In the genomic region with DNA sequence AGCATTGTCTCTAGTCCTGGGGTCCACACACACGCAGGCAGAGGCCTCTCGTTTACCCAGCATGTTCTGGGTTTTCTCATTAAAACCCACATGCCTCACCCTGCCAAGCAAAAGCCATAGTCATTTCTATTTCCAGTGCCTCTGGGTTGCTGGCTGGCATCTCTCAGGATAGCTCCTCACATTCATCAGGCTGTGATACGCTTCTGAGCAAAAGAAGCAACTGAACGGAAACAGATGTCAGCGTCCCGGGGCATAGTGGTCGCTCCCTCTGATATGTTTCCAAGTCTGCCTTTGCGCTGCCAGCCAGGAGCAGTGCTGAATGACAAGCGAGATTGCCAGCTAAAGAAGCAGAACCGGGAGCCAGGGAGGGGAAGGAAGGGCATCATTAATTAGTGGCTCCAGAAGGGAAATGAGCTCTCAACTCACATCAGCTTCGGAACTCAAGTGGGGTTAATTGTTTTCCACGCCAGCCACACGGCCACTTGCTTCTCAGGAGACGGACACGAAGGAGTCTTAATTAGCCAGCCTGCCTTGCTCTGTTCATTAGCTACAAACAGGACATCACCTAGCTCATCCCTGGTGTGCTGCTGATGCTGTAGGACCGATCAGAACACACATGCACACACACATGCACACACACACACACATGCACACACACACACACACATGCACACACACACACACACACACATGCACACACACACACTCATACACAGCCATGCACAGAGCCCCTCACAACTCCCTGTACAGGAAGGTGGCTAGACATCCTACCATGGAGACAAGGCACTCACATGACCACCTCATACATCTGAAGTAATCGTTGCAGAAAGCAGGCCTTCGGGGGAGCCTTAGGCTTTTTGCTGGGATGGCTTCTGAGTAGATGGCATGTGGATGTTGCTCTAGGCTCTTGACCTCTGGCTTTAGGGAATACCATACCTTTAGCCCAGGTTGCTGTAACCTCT, we compare ENCODE assay signal across 7 mouse cellular contexts. TPM values are rescaled to one million over a fixed set of nuclear protein-coding genes. Genes with fewer than 3 reads are reported as not detected.
A peak's percentile ranks its signal among the peaks of the same experiment; 100 is the strongest.
DNase-seq lines count a peak whose midpoint lies in the region; ATAC-seq and TF ChIP-seq lines count a peak whose summit lies in the region.

No protein-coding gene starts in this region.

- ATAC-seq in midbrain, embryonic 12.5 days (ENCODE audit: low FRiP score, low read depth) = no peak
- no peak for ATAC-seq in midbrain, embryonic 11.5 days (ENCODE audit: low FRiP score)
- ATAC-seq in embryonic facial prominence, embryonic 13.5 days (ENCODE audit: insufficient number of reproducible peaks, insufficient read depth, low FRiP score, low TSS enrichment, low read depth) = peak; percentile 35; the same call in 1 of the 2 replicates
- ATAC-seq in hematopoietic stem cell, adult 5-6 weeks (replicated peaks in 1 of 2; ENCODE audit: insufficient read depth in 1 of 2, low FRiP score in 2 of 2, low TSS enrichment in 1 of 2, low read depth in 1 of 2, poor library complexity in 2 of 2, severe bottlenecking in 2 of 2) = peak; percentile 55 to 74
- no peak for ATAC-seq in lung, embryonic 14.5 days (ENCODE audit: insufficient read depth)

- no peaks in the 10 kb centered on the region for H3K36me3 ChIP-seq in midbrain, embryonic 12.5 days
- no peaks in the 10 kb centered on the region for H3K36me3 ChIP-seq in midbrain, embryonic 11.5 days (ENCODE audit: control insufficient read depth, insufficient read depth, low read length)
- H3K36me3 ChIP-seq in embryonic facial prominence, embryonic 13.5 days = no peaks in the 10 kb centered on the region
- H3K36me3 ChIP-seq in lung, embryonic 14.5 days (ENCODE audit: insufficient read depth) = no peaks in the 10 kb centered on the region

- peaks cover 14% of the 10 kb centered on the region; the same call in 1 of the 2 replicates for H3K4me1 ChIP-seq in midbrain, embryonic 12.5 days
- no peaks in the 10 kb centered on the region for H3K4me1 ChIP-seq in midbrain, embryonic 11.5 days (ENCODE audit: control insufficient read depth, insufficient read depth, low read length)
- H3K4me1 ChIP-seq in embryonic facial prominence, embryonic 13.5 days = peaks cover 49% of the 10 kb centered on the region
- no peaks in the 10 kb centered on the region for H3K4me1 ChIP-seq in lung, embryonic 14.5 days (ENCODE audit: insufficient read depth)

- no peak for DNase-seq in midbrain, embryonic 11.5 days (ENCODE audit: low spot score, missing footprints)
- peak; percentile 63 for DNase-seq in lung, embryonic 14.5 days
- DNase-seq in ovary, postnatal 14 days (ENCODE audit: low spot score) = no peak
- no peak for DNase-seq in testis, postnatal 10 days (ENCODE audit: low spot score)

- no peak for TF ChIP-seq CTCF in lung, embryonic 14.5 days (IDR thresholded peaks at IDR 0.05; ENCODE audit: low read depth)

- H3K9ac ChIP-seq in midbrain, embryonic 12.5 days (replicated peaks) = no peak overlapping the region
- no peak overlapping the region for H3K9ac ChIP-seq in midbrain, embryonic 11.5 days (ENCODE audit: low read length)
- H3K9ac ChIP-seq in embryonic facial prominence, embryonic 13.5 days = no peak overlapping the region
- H3K9ac ChIP-seq in lung, embryonic 14.5 days = no peak overlapping the region

- H3K27me3 ChIP-seq in midbrain, embryonic 12.5 days = no peaks in the 10 kb centered on the region
- H3K27me3 ChIP-seq in midbrain, embryonic 11.5 days (ENCODE audit: control insufficient read depth, insufficient read depth, low read length) = no peaks in the 10 kb centered on the region
- H3K27me3 ChIP-seq in embryonic facial prominence, embryonic 13.5 days = no peaks in the 10 kb centered on the region
- no peaks in the 10 kb centered on the region for H3K27me3 ChIP-seq in lung, embryonic 14.5 days (ENCODE audit: insufficient read depth, low read length)

- H3K9me3 ChIP-seq in midbrain, embryonic 12.5 days = no peaks in the 10 kb centered on the region
- H3K9me3 ChIP-seq in midbrain, embryonic 11.5 days (ENCODE audit: control insufficient read depth, low read length) = no peaks in the 10 kb centered on the region
- H3K9me3 ChIP-seq in embryonic facial prominence, embryonic 13.5 days = no peaks in the 10 kb centered on the region
- no peaks in the 10 kb centered on the region for H3K9me3 ChIP-seq in lung, embryonic 14.5 days (ENCODE audit: low read depth, low read length)

- H3K4me3 ChIP-seq in midbrain, embryonic 12.5 days = no peak overlapping the region
- H3K4me3 ChIP-seq in midbrain, embryonic 11.5 days (ENCODE audit: low read depth, low read length) = no peak overlapping the region
- no peak overlapping the region for H3K4me3 ChIP-seq in embryonic facial prominence, embryonic 13.5 days
- H3K4me3 ChIP-seq in lung, embryonic 14.5 days (ENCODE audit: low read depth, low read length) = no peak overlapping the region

- 59% methylated on average over 18 of the region's 18 CpGs for WGBS in midbrain, embryonic 12.5 days
- 74% methylated on average over 18 of the region's 18 CpGs for WGBS in midbrain, embryonic 11.5 days
- 16% methylated on average over 18 of the region's 18 CpGs for WGBS in embryonic facial prominence, embryonic 13.5 days
- 58% methylated on average over 18 of the region's 18 CpGs for WGBS in lung, embryonic 14.5 days

- H3K4me2 ChIP-seq in midbrain, embryonic 12.5 days (replicated peaks) = no peak overlapping the region
- H3K4me2 ChIP-seq in midbrain, embryonic 11.5 days = no peak overlapping the region
- peak overlapping the region; percentile 31 for H3K4me2 ChIP-seq in embryonic facial prominence, embryonic 13.5 days
- H3K4me2 ChIP-seq in lung, embryonic 14.5 days = no peak overlapping the region

- peak overlapping the region; percentile 54 for H3K27ac ChIP-seq in midbrain, embryonic 12.5 days (replicated peaks)
- no peak overlapping the region for H3K27ac ChIP-seq in midbrain, embryonic 11.5 days (ENCODE audit: low read depth, low read length)
- peak overlapping the region; percentile 80 for H3K27ac ChIP-seq in embryonic facial prominence, embryonic 13.5 days
- no peak overlapping the region for H3K27ac ChIP-seq in lung, embryonic 14.5 days (ENCODE audit: low read depth)

RNA-seq across cellular contexts. Expression of gene Urb2, which starts 49.3 kb away (rescaled TPM):
- polyA plus RNA-seq in midbrain, embryonic 12.5 days (2016; fragmentation: Nextera tagmentation; extraction: Ambion mirVana) = 6.1 and 7.0 TPM in 2 replicates
- 6.9 and 7.1 TPM in 2 replicates for polyA plus RNA-seq in midbrain, embryonic 11.5 days (2014; fragmentation: Nextera tagmentation; extraction: Ambion mirVana)
- polyA plus RNA-seq in embryonic facial prominence, embryonic 13.5 days (2015; fragmentation: Nextera tagmentation; extraction: Ambion mirVana) = 3.7 and 5.0 TPM in 2 replicates
- 22.7 and 27.9 TPM in 2 replicates for total RNA-seq in hematopoietic stem cell, adult 5-6 weeks (2017)
- polyA plus RNA-seq in lung, embryonic 14.5 days (2014; fragmentation: Nextera tagmentation; extraction: Ambion mirVana) = 9.0 and 9.2 TPM in 2 replicates

RNA-seq across cellular contexts. Expression of gene Taf5l, which starts 49.4 kb away (rescaled TPM):
- polyA plus RNA-seq in midbrain, embryonic 12.5 days (2016; fragmentation: Nextera tagmentation; extraction: Ambion mirVana) = 36.0 and 36.3 TPM in 2 replicates
- polyA plus RNA-seq in midbrain, embryonic 11.5 days (2014; fragmentation: Nextera tagmentation; extraction: Ambion mirVana) = 34.8 and 40.2 TPM in 2 replicates
- 38.4 and 39.0 TPM in 2 replicates for polyA plus RNA-seq in embryonic facial prominence, embryonic 13.5 days (2015; fragmentation: Nextera tagmentation; extraction: Ambion mirVana)
- 47.4 and 50.5 TPM in 2 replicates for total RNA-seq in hematopoietic stem cell, adult 5-6 weeks (2017)
- polyA plus RNA-seq in lung, embryonic 14.5 days (2014; fragmentation: Nextera tagmentation; extraction: Ambion mirVana) = 47.5 and 51.6 TPM in 2 replicates

Comparison
In these comparisons a context has a peak if more than half of its experiments do, and no peak if none do; other contexts are left out.
1. H3K27ac ChIP-seq: peak in midbrain, embryonic 12.5 days (single experiment) and embryonic facial prominence, embryonic 13.5 days (single experiment); none in midbrain, embryonic 11.5 days (single experiment) and lung, embryonic 14.5 days (single experiment).
2. ATAC-seq: peak in embryonic facial prominence, embryonic 13.5 days (single experiment) and hematopoietic stem cell, adult 5-6 weeks (2 of 2); none in midbrain, embryonic 12.5 days (single experiment), midbrain, embryonic 11.5 days (single experiment) and lung, embryonic 14.5 days (single experiment).